21 mouse cellular contexts compared by ENCODE assay signal in the genomic region with DNA sequence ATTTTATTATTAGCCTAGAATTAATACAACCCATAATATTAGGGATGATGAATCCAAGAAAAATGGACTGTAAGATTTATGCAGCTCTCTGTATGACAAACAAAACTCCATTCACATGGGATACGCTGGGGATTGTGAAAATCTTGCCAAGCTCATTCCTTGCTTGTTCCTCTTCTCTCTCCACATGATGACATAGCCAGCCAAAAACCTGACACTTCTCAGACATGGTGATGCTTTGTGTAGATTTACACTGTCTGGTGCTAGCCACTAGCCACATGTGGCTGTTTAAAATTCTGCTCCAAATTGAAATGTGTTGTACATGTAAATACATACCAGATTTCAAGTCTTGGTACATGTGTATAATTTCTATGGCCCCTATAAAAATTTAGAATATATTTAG. TPM values are rescaled to one million over a fixed set of nuclear protein-coding genes. Genes with fewer than 3 reads are reported as not detected.
DNase-seq lines count a peak whose midpoint lies in the region; ATAC-seq and TF ChIP-seq lines count a peak whose summit lies in the region.
"Had no signal": no experiment of that assay in that cellular context is flagged by ENCODE, and none has a peak within 500 bp of the region (broad histone marks: within the 10 kb centered on the region; RNA-seq: fewer than 3 reads in every experiment).

No protein-coding gene starts in this region.

- WGBS in forebrain, embryonic 14.5 days: 80% methylated on average over 1 of the region's 1 CpGs
- 90% methylated on average over 1 of the region's 1 CpGs for WGBS in forebrain, embryonic 12.5 days
- WGBS in midbrain, postnatal 0 days: 84% methylated on average over 1 of the region's 1 CpGs
- 78% methylated on average over 1 of the region's 1 CpGs for WGBS in midbrain, embryonic 15.5 days

- H3K4me3 ChIP-seq in forebrain, embryonic 14.5 days (ENCODE audit: low read depth, low read length): no peak overlapping the region
- no peak overlapping the region for H3K4me3 ChIP-seq in forebrain, embryonic 12.5 days (replicated peaks)
- H3K4me3 ChIP-seq in midbrain, postnatal 0 days (ENCODE audit: low read depth, low read length): no peak overlapping the region
- no peak overlapping the region for H3K4me3 ChIP-seq in midbrain, embryonic 15.5 days
- H3K4me3 ChIP-seq: embryonic facial prominence, embryonic 15.5 days; erythroblast, embryonic 14.5 days; heart, embryonic 10.5 days; heart, embryonic 15.5 days had no signal

- no peak overlapping the region for H3K4me2 ChIP-seq in forebrain, embryonic 14.5 days (ENCODE audit: low read length)
- no peak overlapping the region for H3K4me2 ChIP-seq in forebrain, embryonic 12.5 days
- H3K4me2 ChIP-seq in midbrain, postnatal 0 days (ENCODE audit: low read depth, low read length, poor library complexity, severe bottlenecking): no peak overlapping the region
- H3K4me2 ChIP-seq in midbrain, embryonic 15.5 days: no peak overlapping the region
- H3K4me2 ChIP-seq: embryonic facial prominence, embryonic 15.5 days; heart, embryonic 15.5 days; hindbrain, embryonic 14.5 days had no signal

- no peaks in the 10 kb centered on the region for H3K27me3 ChIP-seq in forebrain, embryonic 14.5 days (replicated peaks; ENCODE audit: control insufficient read depth, insufficient read depth, low read length)
- H3K27me3 ChIP-seq in forebrain, embryonic 12.5 days: no peaks in the 10 kb centered on the region
- H3K27me3 ChIP-seq in midbrain, postnatal 0 days (ENCODE audit: insufficient read depth, low read length): no peaks in the 10 kb centered on the region
- H3K27me3 ChIP-seq in midbrain, embryonic 15.5 days (replicated peaks): no peaks in the 10 kb centered on the region
- H3K27me3 ChIP-seq: embryonic facial prominence, embryonic 15.5 days; heart, embryonic 15.5 days had no signal

- no peak overlapping the region for H3K27ac ChIP-seq in forebrain, embryonic 14.5 days (ENCODE audit: low read depth, low read length)
- H3K27ac ChIP-seq in forebrain, embryonic 12.5 days: no peak overlapping the region
- no peak overlapping the region for H3K27ac ChIP-seq in midbrain, postnatal 0 days (ENCODE audit: low read depth, low read length)
- H3K27ac ChIP-seq in midbrain, embryonic 15.5 days: no peak overlapping the region
- H3K27ac ChIP-seq: embryonic facial prominence, embryonic 15.5 days; heart, embryonic 10.5 days; heart, embryonic 15.5 days; hindbrain, embryonic 14.5 days had no signal

- no peaks in the 10 kb centered on the region for H3K36me3 ChIP-seq in forebrain, embryonic 14.5 days (ENCODE audit: control insufficient read depth, insufficient read depth, low read length)
- no peaks in the 10 kb centered on the region for H3K36me3 ChIP-seq in forebrain, embryonic 12.5 days (replicated peaks)
- H3K36me3 ChIP-seq in midbrain, postnatal 0 days (ENCODE audit: insufficient read depth, low read length): no peaks in the 10 kb centered on the region
- no peaks in the 10 kb centered on the region for H3K36me3 ChIP-seq in midbrain, embryonic 15.5 days (replicated peaks)
- H3K36me3 ChIP-seq: embryonic facial prominence, embryonic 15.5 days; heart, embryonic 10.5 days; heart, embryonic 15.5 days had no signal

- H3K4me1 ChIP-seq in forebrain, embryonic 14.5 days (ENCODE audit: control insufficient read depth, insufficient read depth, low read length): no peaks in the 10 kb centered on the region
- no peaks in the 10 kb centered on the region for H3K4me1 ChIP-seq in forebrain, embryonic 12.5 days
- no peaks in the 10 kb centered on the region for H3K4me1 ChIP-seq in midbrain, postnatal 0 days (ENCODE audit: insufficient read depth, low read length)
- H3K4me1 ChIP-seq in midbrain, embryonic 15.5 days: no peaks in the 10 kb centered on the region
- H3K4me1 ChIP-seq: embryonic facial prominence, embryonic 15.5 days; heart, embryonic 10.5 days; heart, embryonic 15.5 days had no signal

- ATAC-seq in forebrain, embryonic 14.5 days: 0 out of 2 replicates have a peak, but pooled peaks have one; percentile 26
- no peak for ATAC-seq in forebrain, embryonic 12.5 days (ENCODE audit: low FRiP score)
- ATAC-seq in midbrain, postnatal 0 days (ENCODE audit: low FRiP score): no peak
- no peak for ATAC-seq in midbrain, embryonic 15.5 days (replicated peaks)
- ATAC-seq: intestine, embryonic 16.5 days had no signal

- DNase-seq in cerebellum, postnatal 10 days: peak; percentile 45 to 63
- DNase-seq in cerebellum, adult 8-10 months: no peak
- no peak for DNase-seq in forebrain, embryonic 14.5 days (ENCODE audit: low spot score)
- DNase-seq in midbrain, postnatal 0 days (ENCODE audit: low spot score): peak; percentile 48
- DNase-seq in gastrocnemius, postnatal 10 days: no peak
- DNase-seq: adrenal gland, postnatal 14 days; cerebellum, adult 18-20 months; cerebellum, postnatal 25 days; heart, adult 18-20 months; heart, postnatal 14 days; kidney, adult 2 months had no signal

- no peak overlapping the region for H3K9ac ChIP-seq in forebrain, embryonic 14.5 days (ENCODE audit: low read length)
- no peak overlapping the region for H3K9ac ChIP-seq in forebrain, embryonic 12.5 days
- no peak overlapping the region for H3K9ac ChIP-seq in midbrain, postnatal 0 days (replicated peaks; ENCODE audit: low read length, poor library complexity, severe bottlenecking)
- H3K9ac ChIP-seq in midbrain, embryonic 15.5 days: no peak overlapping the region
- H3K9ac ChIP-seq: embryonic facial prominence, embryonic 15.5 days; heart, embryonic 15.5 days; hindbrain, embryonic 14.5 days had no signal

- no peaks in the 10 kb centered on the region for H3K9me3 ChIP-seq in forebrain, embryonic 14.5 days (replicated peaks; ENCODE audit: control insufficient read depth, low read length)
- H3K9me3 ChIP-seq in forebrain, embryonic 12.5 days: no peaks in the 10 kb centered on the region
- H3K9me3 ChIP-seq in midbrain, postnatal 0 days (ENCODE audit: low read length): no peaks in the 10 kb centered on the region
- H3K9me3 ChIP-seq in midbrain, embryonic 15.5 days: no peaks in the 10 kb centered on the region
- H3K9me3 ChIP-seq: embryonic facial prominence, embryonic 15.5 days; heart, embryonic 10.5 days; heart, embryonic 15.5 days had no signal

- TF ChIP-seq CTCF in midbrain, postnatal 0 days (IDR thresholded peaks at IDR 0.05): no peak

RNA-seq across cellular contexts. Expression of gene Hs3st5, which starts 6.9 kb away (rescaled TPM):
- 6.7 and 9.7 TPM in 2 replicates for polyA plus RNA-seq in forebrain, embryonic 14.5 days (2014; fragmentation: Nextera tagmentation; extraction: Ambion mirVana)
- polyA plus RNA-seq in forebrain, embryonic 12.5 days (2016; fragmentation: Nextera tagmentation; extraction: Ambion mirVana): 3.8 and 4.1 TPM in 2 replicates
- 38.6 and 46.7 TPM in 2 replicates for total RNA-seq in midbrain, postnatal 0 days (2014; rRNA removed)
- 23.5 and 24.6 TPM in 2 replicates for polyA plus RNA-seq in midbrain, postnatal 0 days (2015; fragmentation: Nextera tagmentation; extraction: Ambion mirVana)
- polyA plus RNA-seq in midbrain, embryonic 15.5 days (2015; fragmentation: Nextera tagmentation; extraction: Ambion mirVana): 23.4 and 24.3 TPM in 2 replicates
- under 1 TPM; 0.43 to 0.49 TPM for total RNA-seq in gastrocnemius, postnatal 10 days (2021)
- total RNA-seq: hematopoietic stem cell, adult 5-6 weeks; MEL had no signal

Comparison
In these comparisons a context has a peak if more than half of its experiments do, and no peak if none do; other contexts are left out.
1. DNase-seq: peak in cerebellum, postnatal 10 days (2 of 2) and midbrain, postnatal 0 days (single experiment); none in cerebellum, adult 8-10 months (single experiment), forebrain, embryonic 14.5 days (single experiment) and gastrocnemius, postnatal 10 days (single experiment).